Mouse (Mus musculus): ENCODE data around the gene Rtp2. TPM values are rescaled to one million over a fixed set of nuclear protein-coding genes. Genes with fewer than 3 reads are reported as not detected.

Gene Rtp2
- polyA plus RNA-seq, 1 experiment from 2014 or later: 0.79 TPM

- H3K4me3 ChIP-seq: no peak overlapping the region
- WGBS: 45% methylated on average over 4 of the region's 4 CpGs
- H3K27ac ChIP-seq: peak overlapping the region; percentile 75
- H3K9me3 ChIP-seq: no peaks in the 10 kb centered on the region
- H3K9ac ChIP-seq: no peak overlapping the region
- H3K4me1 ChIP-seq: peaks cover 39% of the 10 kb centered on the region
- no peak overlapping the region for H3K4me2 ChIP-seq
- no peaks in the 10 kb centered on the region for H3K27me3 ChIP-seq
- no peak for ATAC-seq (ENCODE audit: insufficient number of reproducible peaks, insufficient read depth, low FRiP score, low TSS enrichment, low read depth)
- peaks cover 37% of the 10 kb centered on the region for H3K36me3 ChIP-seq
These were observed 36.7 kb upstream of the Rtp2 start for GRCm38 (mm10) chr16:23968888-23969287.

- 81% methylated on average over 7 of the region's 7 CpGs for WGBS
These were observed 35.1 kb upstream of the Rtp2 start for GRCm38 (mm10) chr16:23967301-23967700.

GRCm38 (mm10) chr16:23966066-23966465 is 33.9 kb upstream of the Rtp2 start:
- Histone ChIP-seq H3K9ac (no peak overlapping the region), H3K36me3 (peaks cover 20% of the 10 kb centered on the region), H3K4me3 (no peak overlapping the region), H3K27me3 (no peaks in the 10 kb centered on the region), H3K27ac (no peak overlapping the region), H3K9me3 (no peaks in the 10 kb centered on the region; the same call in 1 of the 2 replicates), H3K4me2 (no peak overlapping the region), H3K4me1 (peaks cover 38% of the 10 kb centered on the region)
- no peak for ATAC-seq (ENCODE audit: insufficient number of reproducible peaks, insufficient read depth, low FRiP score, low TSS enrichment, low read depth)
- WGBS: 91% methylated on average over 14 of the region's 14 CpGs

More at GRCm38 (mm10) chr16:23967301-23967700, 35.1 kb upstream of the Rtp2 start:
- Histone ChIP-seq H3K9me3 (no peaks in the 10 kb centered on the region; the same call in 1 of the 2 replicates), H3K36me3 (peaks cover 28% of the 10 kb centered on the region), H3K4me1 (peaks cover 42% of the 10 kb centered on the region), H3K27me3 (no peaks in the 10 kb centered on the region), H3K4me3 (no peak overlapping the region), H3K9ac (no peak overlapping the region), H3K4me2 (no peak overlapping the region), H3K27ac (no peak overlapping the region)
- ATAC-seq (ENCODE audit: insufficient number of reproducible peaks, insufficient read depth, low FRiP score, low TSS enrichment, low read depth): no peak

- peaks cover 28% of the 10 kb centered on the region for H3K4me1 ChIP-seq
- no peak overlapping the region for H3K9ac ChIP-seq
- H3K27ac ChIP-seq: no peak overlapping the region
- no peak overlapping the region for H3K4me3 ChIP-seq
- no peak overlapping the region for H3K4me2 ChIP-seq
- 59% methylated on average over 14 of the region's 14 CpGs for WGBS
- ATAC-seq (ENCODE audit: insufficient number of reproducible peaks, insufficient read depth, low FRiP score, low TSS enrichment, low read depth): no peak
- H3K36me3 ChIP-seq: peaks cover 19% of the 10 kb centered on the region
- no peaks in the 10 kb centered on the region for H3K27me3 ChIP-seq
- no peaks in the 10 kb centered on the region; the same call in 1 of the 2 replicates for H3K9me3 ChIP-seq
These were observed 32.6 kb upstream of the Rtp2 start for GRCm38 (mm10) chr16:23964706-23965367.

- peaks cover 19% of the 10 kb centered on the region for H3K36me3 ChIP-seq
- no peak overlapping the region for H3K9ac ChIP-seq
- no peak overlapping the region for H3K4me2 ChIP-seq
- no peak overlapping the region for H3K4me3 ChIP-seq
- no peak for ATAC-seq (ENCODE audit: insufficient number of reproducible peaks, insufficient read depth, low FRiP score, low TSS enrichment, low read depth)
- WGBS: 57% methylated on average over 22 of the region's 22 CpGs
- no peaks in the 10 kb centered on the region for H3K27me3 ChIP-seq
- no peak overlapping the region for H3K27ac ChIP-seq
- H3K9me3 ChIP-seq: no peaks in the 10 kb centered on the region; the same call in 1 of the 2 replicates
- peaks cover 20% of the 10 kb centered on the region for H3K4me1 ChIP-seq
These were observed 31.9 kb upstream of the Rtp2 start for GRCm38 (mm10) chr16:23963896-23964668.

- 88% methylated on average over 2 of the region's 2 CpGs for WGBS
These were observed 30.2 kb upstream of the Rtp2 start for GRCm38 (mm10) chr16:23962401-23962800.

GRCm38 (mm10) chr16:23958938-23959337 is 26.7 kb upstream of the Rtp2 start:
- Histone ChIP-seq H3K9me3 (no peaks in the 10 kb centered on the region; the same call in 1 of the 2 replicates), H3K4me2 (no peak overlapping the region), H3K4me3 (no peak overlapping the region), H3K27ac (no peak overlapping the region), H3K36me3 (no peaks in the 10 kb centered on the region), H3K4me1 (peaks cover 4% of the 10 kb centered on the region), H3K9ac (no peak overlapping the region), H3K27me3 (no peaks in the 10 kb centered on the region)
- no peak for ATAC-seq (ENCODE audit: insufficient number of reproducible peaks, insufficient read depth, low FRiP score, low TSS enrichment, low read depth)

More at GRCm38 (mm10) chr16:23962401-23962800, 30.2 kb upstream of the Rtp2 start:
- Histone ChIP-seq H3K4me3 (no peak overlapping the region), H3K36me3 (peaks cover 7% of the 10 kb centered on the region), H3K27ac (no peak overlapping the region), H3K4me2 (no peak overlapping the region), H3K9me3 (no peaks in the 10 kb centered on the region; the same call in 1 of the 2 replicates), H3K27me3 (no peaks in the 10 kb centered on the region), H3K4me1 (peaks cover 14% of the 10 kb centered on the region), H3K9ac (no peak overlapping the region)
- no peak for ATAC-seq (ENCODE audit: insufficient number of reproducible peaks, insufficient read depth, low FRiP score, low TSS enrichment, low read depth)

- Histone ChIP-seq H3K4me1 (0 out of 2 replicates have a peak, but pooled peaks cover 5% of the 10 kb centered on the region), H3K9me3 (no peaks in the 10 kb centered on the region), H3K36me3 (no peaks in the 10 kb centered on the region), H3K4me2 (no peak overlapping the region), H3K27me3 (no peaks in the 10 kb centered on the region), H3K9ac (no peak overlapping the region), H3K27ac (no peak overlapping the region), H3K4me3 (no peak overlapping the region)
- 0% methylated on average over 1 of the region's 1 CpGs for WGBS
- ATAC-seq (ENCODE audit: insufficient number of reproducible peaks, insufficient read depth, low FRiP score, low TSS enrichment, low read depth): no peak
These were observed 21.7 kb upstream of the Rtp2 start for GRCm38 (mm10) chr16:23953959-23954260.

GRCm38 (mm10) chr16:23953189-23953958 is 21.2 kb upstream of the Rtp2 start:
- H3K9ac ChIP-seq: no peak overlapping the region
- no peak for ATAC-seq (ENCODE audit: insufficient number of reproducible peaks, insufficient read depth, low FRiP score, low TSS enrichment, low read depth)
- WGBS: 45% methylated on average over 11 of the region's 11 CpGs
- no peak overlapping the region for H3K4me3 ChIP-seq
- no peaks in the 10 kb centered on the region for H3K36me3 ChIP-seq
- no peak overlapping the region for H3K4me2 ChIP-seq
- H3K4me1 ChIP-seq: 0 out of 2 replicates have a peak, but pooled peaks cover 5% of the 10 kb centered on the region
- H3K27me3 ChIP-seq: no peaks in the 10 kb centered on the region
- H3K27ac ChIP-seq: no peak overlapping the region
- H3K9me3 ChIP-seq: no peaks in the 10 kb centered on the region

- ATAC-seq (ENCODE audit: insufficient number of reproducible peaks, insufficient read depth, low FRiP score, low TSS enrichment, low read depth): 0 out of 2 replicates have a peak, but pooled peaks have one; percentile 41
These were observed 20.0 kb upstream of the Rtp2 start for GRCm38 (mm10) chr16:23952101-23952727.

GRCm38 (mm10) chr16:23947654-23948053 is 15.5 kb upstream of the Rtp2 start:
- H3K27me3 ChIP-seq: no peaks in the 10 kb centered on the region
- H3K4me2 ChIP-seq: no peak overlapping the region
- ATAC-seq (ENCODE audit: insufficient number of reproducible peaks, insufficient read depth, low FRiP score, low TSS enrichment, low read depth): no peak
- no peaks in the 10 kb centered on the region for H3K4me1 ChIP-seq
- H3K36me3 ChIP-seq: no peaks in the 10 kb centered on the region
- WGBS: 89% methylated on average over 6 of the region's 6 CpGs
- no peak overlapping the region for H3K9ac ChIP-seq
- no peaks in the 10 kb centered on the region for H3K9me3 ChIP-seq
- no peak overlapping the region for H3K4me3 ChIP-seq
- H3K27ac ChIP-seq: no peak overlapping the region

More at GRCm38 (mm10) chr16:23952101-23952727, 20.0 kb upstream of the Rtp2 start:
- no peaks in the 10 kb centered on the region for H3K9me3 ChIP-seq
- H3K36me3 ChIP-seq: no peaks in the 10 kb centered on the region
- no peak overlapping the region for H3K27ac ChIP-seq
- H3K4me3 ChIP-seq: no peak overlapping the region
- H3K4me2 ChIP-seq: no peak overlapping the region
- 0 out of 2 replicates have a peak, but pooled peaks cover 5% of the 10 kb centered on the region for H3K4me1 ChIP-seq
- no peak overlapping the region for H3K9ac ChIP-seq
- WGBS: 80% methylated on average over 4 of the region's 4 CpGs
- H3K27me3 ChIP-seq: no peaks in the 10 kb centered on the region

Measured in embryonic facial prominence, embryonic 13.5 days (tissue).